Mouse (Mus musculus) olfactory bulb, adult 2 months (tissue): ENCODE data around the gene Serpina3a. TPM values are rescaled to one million over a fixed set of nuclear protein-coding genes. Genes with fewer than 3 reads are reported as not detected.

Experiments
- H3K27ac ChIP-seq: fragments of 200-500 bp; 2 replicates; pipeline ENCODE4 v1.5.1; 2012; ENCODE audit warnings: low read depth, low read length; ENCODE audit not compliant: insufficient read depth
- H3K4me1 ChIP-seq: fragments of 200-500 bp; 2 replicates; pipeline ENCODE4 v1.6.1; 2012; ENCODE audit warnings: low read length; ENCODE audit not compliant: control insufficient read depth, insufficient read depth
- H3K4me3 ChIP-seq: fragments of 200-500 bp; 2 replicates; pipeline ENCODE4 v1.5.1; 2012; ENCODE audit warnings: mild to moderate bottlenecking, low read depth, low read length, moderate library complexity; ENCODE audit not compliant: insufficient read depth
- CTCF ChIP-seq: fragments of 200-500 bp; IDR thresholded peaks from 2 replicates; pipeline ENCODE4 v1.5.1; 2012; ENCODE audit warnings: low read depth, mild to moderate bottlenecking, low read length, moderate library complexity; ENCODE audit not compliant: insufficient read depth
- POLR2A ChIP-seq: fragments of 200-500 bp; IDR thresholded peaks from 2 replicates; pipeline ENCODE4 v1.6.1; 2012; ENCODE audit warnings: mild to moderate bottlenecking, low read depth, low read length, moderate library complexity; ENCODE audit not compliant: insufficient read depth
- WGBS: fragments of 180-500 bp; shearing (Covaris S2); methylation state at CpG from one replicate; pipeline ENCODE4 v1.1.7; 2018; 5-methylcytosine and 5-hydroxymethylcytosine counted together
- polyA plus RNA-seq: library from polyadenylated mRNA; stranded (reverse); fragments of >200 nt; gene quantifications from 2 replicates; pipeline ENCODE4 v1.2.4, GENCODE M21; 2012; ENCODE audit warnings: low replicate concordance; ENCODE audit not compliant: missing spikeins, insufficient read depth, insufficient read length

The Serpina3a gene
- polyA plus RNA-seq, 1 experiment = not detected

DNA sequence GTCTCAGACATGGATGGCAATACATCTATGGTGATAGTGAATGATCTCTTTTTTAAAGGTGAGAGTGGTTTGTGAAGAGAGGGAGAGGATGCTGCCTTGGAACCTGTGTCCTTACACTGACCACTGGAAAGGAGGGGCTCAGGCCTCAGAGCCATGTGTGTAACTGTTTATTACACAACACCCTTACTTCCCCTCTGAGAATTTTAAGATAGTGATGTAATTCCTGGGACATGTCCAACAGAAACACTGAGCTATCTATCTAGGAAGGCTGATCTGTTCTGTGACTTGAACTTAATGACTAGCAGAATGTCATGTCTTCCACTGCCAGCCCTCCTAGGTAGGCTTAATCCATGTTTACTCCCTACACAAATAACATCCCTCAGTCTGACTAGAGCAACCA lies 18.5 kb downstream of the Serpina3a start:
- Histone ChIP-seq H3K4me1 (no peaks in the 10 kb centered on the region), H3K27ac (no peak overlapping the region), H3K4me3 (no peak overlapping the region)
- TF ChIP-seq POLR2A (no peak), CTCF (no peak)

DNA sequence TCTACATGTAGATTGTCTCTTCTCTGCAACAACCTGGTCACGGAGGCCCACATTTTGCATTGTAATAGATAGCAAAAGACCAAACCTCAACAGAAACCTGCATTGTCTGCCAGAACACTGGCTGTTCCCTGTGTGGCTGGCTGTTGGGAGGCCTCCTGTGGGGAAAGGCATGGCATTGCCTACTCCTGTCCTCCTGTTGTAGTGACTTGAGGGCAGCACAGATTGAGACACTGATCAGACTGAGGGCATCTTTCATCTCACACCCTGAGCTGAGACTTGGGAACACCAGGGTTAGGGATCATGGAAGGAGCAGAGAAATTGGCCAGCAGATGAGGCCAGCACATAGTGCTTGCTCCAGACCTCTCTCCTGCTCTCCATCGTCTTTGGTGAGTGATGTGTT lies 25.7 kb downstream of the Serpina3a start:
- no peak for TF ChIP-seq CTCF
- TF ChIP-seq POLR2A = no peak
- 85% methylated on average over 2 of the region's 2 CpGs for WGBS
- no peak overlapping the region for H3K27ac ChIP-seq
- H3K4me1 ChIP-seq = no peaks in the 10 kb centered on the region
- H3K4me3 ChIP-seq = no peak overlapping the region

DNA sequence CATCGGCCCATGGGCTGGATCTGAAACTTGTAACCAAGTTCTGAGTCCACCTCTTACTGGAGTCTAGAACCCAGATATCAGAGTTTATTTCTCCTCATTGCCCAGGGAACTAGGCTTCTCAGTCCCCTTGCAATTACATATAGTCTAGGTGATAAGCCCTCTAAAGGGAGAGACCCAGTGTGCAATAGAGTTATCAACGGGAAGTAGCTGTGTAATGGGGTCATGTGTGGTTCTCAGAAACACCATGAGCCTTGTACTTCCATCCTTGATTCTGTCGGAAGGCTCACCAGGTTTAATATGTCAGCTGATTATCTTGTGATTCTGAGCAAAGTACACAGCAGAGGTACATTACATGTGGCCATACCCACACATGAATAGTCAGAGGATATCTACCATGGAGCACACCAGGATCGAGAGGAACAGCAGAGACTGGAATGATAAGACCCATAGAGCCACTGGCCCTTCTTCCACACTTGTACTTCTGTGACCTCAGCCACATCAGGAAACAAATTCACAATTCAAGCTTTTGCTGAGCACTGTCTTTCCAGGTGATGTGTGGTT lies 28.1 kb downstream of the Serpina3a start:
- Histone ChIP-seq H3K4me3 (no peak overlapping the region), H3K4me1 (no peaks in the 10 kb centered on the region), H3K27ac (no peak overlapping the region)
- no peak for TF ChIP-seq CTCF
- TF ChIP-seq POLR2A = no peak
- 94% methylated on average over 4 of the region's 4 CpGs for WGBS

DNA sequence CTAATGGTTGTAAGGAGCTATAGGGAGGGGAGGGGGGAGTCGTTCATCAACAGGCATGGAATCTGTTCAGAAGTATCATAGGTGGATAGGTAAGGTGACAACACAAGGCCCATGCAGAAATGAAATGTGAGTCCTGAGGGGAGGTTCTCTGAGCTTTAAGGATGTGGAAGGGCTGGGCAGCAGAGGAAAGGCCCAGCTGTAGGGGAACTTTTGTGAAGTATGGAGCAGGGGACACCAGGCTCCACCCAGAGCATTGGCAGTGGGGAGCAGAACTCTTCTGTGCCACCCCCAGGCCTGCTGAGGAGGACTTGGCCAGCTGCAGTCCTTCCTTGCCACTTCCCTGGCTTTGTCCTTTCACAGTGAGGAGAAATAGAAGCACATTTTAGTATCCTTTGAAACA lies 29.0 kb downstream of the Serpina3a start:
- WGBS = 85% methylated on average over 1 of the region's 1 CpGs
- no peak overlapping the region for H3K27ac ChIP-seq
- H3K4me3 ChIP-seq = no peak overlapping the region
- H3K4me1 ChIP-seq = no peaks in the 10 kb centered on the region
- TF ChIP-seq CTCF (no peak), POLR2A (no peak)

DNA sequence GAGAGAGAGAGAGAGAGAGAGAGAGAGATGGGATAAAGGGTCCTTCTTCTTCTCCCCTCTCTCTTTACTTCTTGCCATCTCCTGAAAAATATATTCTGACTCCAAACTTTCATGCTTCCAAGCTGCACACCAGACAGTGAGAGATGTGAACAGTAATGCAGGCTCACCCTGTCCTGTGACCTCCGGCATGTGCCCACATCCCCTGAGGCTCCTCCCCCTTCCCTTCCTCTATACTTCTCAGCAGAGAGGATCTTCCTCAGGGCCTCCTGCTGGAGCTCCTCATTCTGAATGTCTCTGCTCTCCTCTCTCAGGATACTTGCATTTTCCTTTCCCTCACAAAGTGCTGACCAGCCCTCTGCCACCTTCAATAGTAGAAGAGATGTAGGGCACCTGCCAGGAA lies 29.9 kb downstream of the Serpina3a start:
- H3K27ac ChIP-seq = no peak overlapping the region
- no peak overlapping the region for H3K4me3 ChIP-seq
- H3K4me1 ChIP-seq = no peaks in the 10 kb centered on the region
- no peak for TF ChIP-seq CTCF
- TF ChIP-seq POLR2A = no peak
- WGBS = 68% methylated on average over 1 of the region's 1 CpGs

DNA sequence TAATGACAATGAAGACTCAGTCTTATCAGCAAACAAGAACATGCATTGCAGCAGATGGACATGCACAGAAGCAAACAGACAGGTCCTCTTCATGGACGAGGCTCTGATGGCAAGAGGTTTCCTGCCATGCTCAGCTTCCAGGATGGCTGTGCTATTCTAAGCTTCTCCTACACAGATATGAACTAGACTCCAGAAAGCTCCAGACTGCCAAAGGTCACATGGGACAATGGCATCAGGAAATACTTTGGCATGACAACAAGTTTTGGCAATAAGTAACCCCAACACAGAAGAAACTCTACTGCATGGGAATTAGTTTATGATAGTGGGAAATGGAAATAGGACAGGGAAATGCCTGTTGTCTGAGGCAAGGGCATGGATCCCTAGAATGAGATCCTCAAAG lies 30.8 kb downstream of the Serpina3a start:
- TF ChIP-seq CTCF (no peak), POLR2A (no peak)
- 78% methylated on average over 1 of the region's 1 CpGs for WGBS
- no peaks in the 10 kb centered on the region for H3K4me1 ChIP-seq
- H3K27ac ChIP-seq = no peak overlapping the region
- H3K4me3 ChIP-seq = no peak overlapping the region

DNA sequence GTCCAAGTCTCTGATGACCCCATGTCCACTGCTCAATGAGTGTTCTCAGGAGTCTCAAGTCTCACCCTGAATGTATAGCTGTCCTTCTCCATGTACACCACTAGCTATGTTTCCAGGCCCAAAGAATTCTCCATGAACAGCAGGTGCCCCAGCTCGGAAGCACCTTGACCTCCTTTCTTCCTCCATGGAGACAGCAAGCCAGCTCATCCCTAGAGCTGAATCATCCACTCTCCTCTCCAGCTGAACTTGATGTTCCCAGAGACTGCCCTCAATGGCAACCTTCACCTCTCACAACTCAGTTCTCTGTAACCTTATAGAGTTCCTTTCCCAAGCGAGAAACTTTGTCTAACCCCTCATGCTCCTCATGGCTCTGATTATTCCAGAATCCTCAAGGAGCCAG lies 33.0 kb downstream of the Serpina3a start:
- 81% methylated on average over 2 of the region's 2 CpGs for WGBS
- Histone ChIP-seq H3K4me3 (no peak overlapping the region), H3K27ac (no peak overlapping the region), H3K4me1 (no peaks in the 10 kb centered on the region)
- TF ChIP-seq CTCF (no peak), POLR2A (no peak)

DNA sequence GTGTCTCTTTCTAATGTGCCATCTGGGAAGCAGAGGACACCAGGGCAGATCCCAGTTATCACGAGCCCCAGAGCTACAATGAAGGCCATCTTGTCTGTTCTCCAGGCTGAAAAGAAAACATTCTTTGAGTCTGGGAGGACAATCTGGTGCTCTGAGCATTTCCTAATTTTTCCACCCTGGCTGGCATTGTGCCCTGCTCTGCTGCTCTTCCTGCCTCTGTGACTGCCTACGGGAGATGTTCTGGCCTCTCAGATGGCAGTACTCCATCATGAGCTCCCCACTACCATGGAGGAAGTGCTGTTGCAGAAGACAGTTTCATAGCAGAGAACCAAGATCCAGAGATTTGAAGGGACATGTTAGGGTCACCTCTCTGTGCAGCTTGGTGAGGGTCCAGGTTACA lies 39.5 kb downstream of the Serpina3a start:
- 74% methylated on average over 2 of the region's 2 CpGs for WGBS
- no peak overlapping the region for H3K27ac ChIP-seq
- no peaks in the 10 kb centered on the region for H3K4me1 ChIP-seq
- TF ChIP-seq CTCF (no peak), POLR2A (no peak)
- no peak overlapping the region for H3K4me3 ChIP-seq

DNA sequence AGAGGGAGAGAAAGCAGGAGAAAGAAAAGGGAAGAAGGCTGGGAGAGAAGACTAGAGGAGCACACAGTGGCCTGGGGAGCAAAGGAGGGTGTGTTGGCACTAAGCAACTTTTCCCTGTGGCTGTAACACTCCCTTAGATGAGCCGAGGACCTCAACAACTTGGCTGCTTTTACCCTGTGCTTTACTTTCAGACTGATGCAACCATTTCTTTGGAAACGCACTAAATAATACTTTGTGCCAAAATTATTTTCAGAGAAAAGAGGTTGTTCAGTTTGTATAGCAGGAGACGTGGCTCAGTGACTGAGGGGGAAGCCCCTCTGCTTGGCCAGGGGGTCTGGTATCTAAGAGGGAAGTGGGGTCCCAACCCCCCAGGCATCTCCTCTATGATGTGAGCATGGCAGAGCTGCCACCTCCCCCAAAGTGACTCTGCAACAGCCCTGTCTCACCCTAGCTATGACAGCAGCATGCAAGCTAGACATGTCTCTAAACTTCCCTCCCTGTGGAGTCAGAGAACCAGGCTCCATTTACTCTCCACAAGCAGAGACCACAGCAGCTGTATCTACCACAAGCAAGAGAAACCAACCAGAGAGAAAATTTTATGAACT lies 40.6 kb downstream of the Serpina3a start:
- TF ChIP-seq POLR2A = no peak
- TF ChIP-seq CTCF = no peak
- 59% methylated on average over 3 of the region's 3 CpGs for WGBS
- H3K27ac ChIP-seq = no peak overlapping the region
- H3K4me1 ChIP-seq = no peaks in the 10 kb centered on the region
- no peak overlapping the region for H3K4me3 ChIP-seq
